Mouse (Mus musculus): Measurements from ENCODE around the gene Taf12.

The Taf12 gene

DNA sequence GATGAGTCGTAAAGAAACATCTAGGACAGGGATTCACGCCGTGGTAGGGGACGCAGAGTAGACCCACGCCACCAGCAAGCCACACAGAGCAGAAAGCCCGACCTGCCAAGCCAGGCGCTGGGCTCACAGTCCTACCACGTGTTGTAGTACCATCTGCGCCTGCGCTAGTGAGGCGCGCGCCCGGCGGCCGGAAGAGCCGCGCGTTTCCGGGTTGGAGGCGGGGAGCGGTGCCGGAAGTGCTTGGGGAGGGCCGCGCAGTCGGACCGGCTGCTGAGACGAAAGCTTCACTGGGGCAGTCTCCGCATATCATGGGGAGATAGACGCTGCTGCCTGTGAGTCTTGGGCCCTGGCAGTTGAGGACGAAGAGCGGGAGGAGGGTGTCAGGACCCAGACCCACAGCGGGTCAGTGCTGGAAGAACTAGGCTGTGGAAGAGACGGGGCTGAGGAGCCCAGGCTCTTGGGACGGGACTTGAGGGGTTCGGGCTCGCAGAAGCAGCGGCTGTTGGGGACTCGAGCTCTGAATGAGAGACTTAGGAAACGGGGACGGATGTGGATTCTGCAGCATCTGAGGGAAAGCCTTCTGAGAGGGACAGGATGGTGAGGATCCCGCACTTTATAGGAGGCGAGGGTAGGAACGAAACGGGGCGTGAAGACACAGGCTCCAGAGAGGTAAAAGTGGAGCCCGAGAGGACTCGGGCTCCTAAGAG, at the start of gene Taf12:
Taf12 (plus strand) TSS at position 220 of the 707 bp plus-strand sequence.
- DNase-seq (ENCODE audit: low read depth, low spot score), result peak; percentile 87

DNA sequence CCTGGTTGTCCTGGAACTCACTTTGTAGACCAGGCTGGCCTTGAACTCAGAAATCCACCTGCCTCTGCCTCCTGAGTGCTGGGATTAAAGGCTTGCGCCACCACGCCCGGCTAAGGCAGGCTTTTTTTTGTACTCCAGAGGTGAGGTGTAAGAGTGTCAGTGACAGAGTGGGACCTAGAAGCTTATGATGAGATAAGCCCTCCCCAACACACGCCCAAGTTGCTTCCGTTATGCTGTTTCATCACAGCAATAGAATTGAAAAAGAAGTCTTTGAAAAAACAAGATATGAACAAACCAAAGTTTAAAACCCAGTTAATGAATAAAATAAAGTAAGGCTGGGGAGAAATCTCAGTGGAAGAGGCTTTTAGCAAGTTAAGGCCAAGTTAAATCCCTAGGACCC, 43.8 kb upstream of the Taf12 start:
- DNase-seq (ENCODE audit: low read depth, low spot score), result no peak

DNA sequence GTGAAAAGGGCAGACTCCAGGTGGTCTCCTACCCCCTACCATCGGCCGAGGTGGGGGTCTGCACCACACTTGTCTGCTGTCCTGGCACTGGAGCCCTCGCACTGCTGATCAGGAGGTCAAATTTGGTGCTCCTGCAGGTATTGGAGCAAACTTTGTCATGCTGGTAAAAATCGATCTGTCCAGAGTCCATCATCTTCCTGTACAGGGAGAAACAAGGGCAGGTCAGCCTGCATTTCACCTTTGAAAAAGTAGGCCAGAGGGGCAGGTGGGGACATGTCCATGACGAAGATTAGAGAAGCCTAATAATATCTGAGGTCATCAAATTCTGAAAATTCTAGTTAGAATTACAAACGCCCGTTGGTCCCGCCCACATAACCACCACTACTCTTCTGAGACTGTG, 39.5 kb upstream of the Taf12 start:
- no peak for DNase-seq (ENCODE audit: low read depth, low spot score)

DNA sequence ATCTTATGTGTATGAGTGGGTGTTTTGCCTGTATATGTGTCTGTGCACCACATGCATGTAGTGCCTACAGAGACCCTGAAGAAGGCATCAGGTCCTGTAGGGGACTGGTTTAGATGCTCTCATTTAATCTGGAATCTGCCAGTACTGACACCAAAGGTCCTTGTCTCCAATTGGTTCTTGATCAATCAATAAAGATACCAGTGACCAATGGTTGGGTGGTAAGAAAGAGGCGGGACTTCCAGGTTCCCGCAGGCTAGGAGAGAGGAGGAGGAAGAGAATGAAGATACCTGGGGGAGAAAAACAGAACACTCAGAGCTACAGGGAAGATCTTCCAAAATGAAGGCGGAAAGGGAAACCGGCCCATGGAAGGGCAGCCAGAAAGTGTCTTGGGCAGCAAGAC, 35.8 kb upstream of the Taf12 start:
- DNase-seq (ENCODE audit: low read depth, low spot score), result no peak

DNA sequence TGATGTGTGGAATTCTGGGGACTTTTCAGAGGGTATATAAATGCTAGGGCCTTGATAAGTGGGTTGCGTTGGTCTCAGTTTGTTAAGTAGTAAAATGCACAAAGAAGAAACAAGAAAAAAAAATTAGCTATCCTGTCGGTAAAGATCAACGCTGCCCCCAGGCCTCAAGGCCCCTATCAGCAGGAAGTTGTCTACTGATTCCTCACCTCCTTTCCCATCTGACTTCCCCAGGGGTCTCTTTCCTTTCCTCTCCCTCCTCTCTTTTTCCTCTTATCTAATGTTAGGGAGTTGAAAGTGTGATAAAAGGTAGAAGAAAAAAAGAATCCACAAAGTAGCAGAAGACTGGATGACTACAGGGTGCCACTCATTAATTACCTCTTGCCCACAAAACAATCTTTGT, 33.8 kb upstream of the Taf12 start:
- DNase-seq (ENCODE audit: low read depth, low spot score), result no peak

DNA sequence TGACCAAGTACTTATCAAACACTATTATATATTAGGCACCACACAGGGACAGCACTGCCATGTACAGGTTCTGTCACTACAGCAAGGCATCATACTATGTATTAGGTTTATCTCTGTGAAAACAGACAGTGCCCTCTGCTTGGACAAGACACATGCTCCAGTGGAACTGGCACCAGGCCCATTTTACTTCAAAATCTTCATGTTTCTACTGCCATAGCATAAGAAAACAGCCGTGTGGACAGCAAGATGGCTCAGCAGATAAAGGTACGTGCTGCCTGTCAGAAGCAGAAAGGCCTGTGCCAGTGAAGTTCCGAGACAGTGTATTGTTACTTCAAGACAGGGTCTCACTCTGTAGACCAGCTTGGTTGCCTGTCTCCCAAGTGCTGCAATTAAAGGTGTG, 33.0 kb upstream of the Taf12 start:
- DNase-seq (ENCODE audit: low read depth, low spot score), result no peak

DNA sequence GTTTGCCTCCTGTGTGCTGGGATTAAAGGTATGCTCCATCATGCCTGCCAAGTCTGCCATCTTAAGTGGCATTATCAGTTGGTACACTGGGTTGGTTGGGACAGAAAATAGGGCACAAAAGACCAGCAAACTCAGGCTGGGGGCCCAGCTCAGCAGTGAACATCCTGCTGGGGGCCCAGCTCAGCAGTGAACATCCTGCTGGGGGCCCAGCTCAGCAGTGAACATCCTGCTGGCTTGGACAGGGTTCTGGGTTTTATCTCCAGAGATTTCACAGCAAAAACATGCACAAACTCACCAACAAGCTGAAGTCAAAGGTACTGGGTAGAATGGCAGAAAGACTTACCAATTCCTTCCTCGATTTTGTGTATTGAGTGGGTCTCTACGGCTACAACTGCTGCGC, 28.5 kb upstream of the Taf12 start:
- no peak for DNase-seq (ENCODE audit: low read depth, low spot score)

DNA sequence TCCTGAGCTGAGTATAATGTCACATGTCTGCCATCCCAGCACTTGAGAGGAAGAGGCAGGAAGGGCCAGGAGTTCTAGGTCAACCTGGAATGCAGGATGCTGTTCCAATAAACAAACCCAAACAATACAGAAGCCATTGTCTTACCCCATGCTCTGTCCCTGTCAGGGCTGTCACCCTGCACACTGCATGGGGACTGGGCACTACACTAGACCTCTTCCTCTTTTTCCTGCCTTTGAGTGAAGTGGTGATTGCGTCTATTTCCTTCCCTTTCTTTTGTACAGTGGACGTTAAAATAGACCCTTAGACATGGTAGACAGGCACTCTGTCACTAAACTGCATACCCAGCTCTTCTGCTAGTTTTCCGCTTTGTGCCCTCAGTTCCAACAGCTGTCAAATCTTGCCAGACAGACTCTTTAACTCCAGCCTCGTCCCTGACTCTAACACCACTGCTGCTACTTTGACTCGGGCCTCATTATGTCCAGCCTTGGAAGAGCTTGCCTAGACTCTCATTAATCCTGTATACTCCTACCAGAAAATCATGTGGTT, 26.7 kb upstream of the Taf12 start:
- DNase-seq (ENCODE audit: low read depth, low spot score), result no peak

DNA sequence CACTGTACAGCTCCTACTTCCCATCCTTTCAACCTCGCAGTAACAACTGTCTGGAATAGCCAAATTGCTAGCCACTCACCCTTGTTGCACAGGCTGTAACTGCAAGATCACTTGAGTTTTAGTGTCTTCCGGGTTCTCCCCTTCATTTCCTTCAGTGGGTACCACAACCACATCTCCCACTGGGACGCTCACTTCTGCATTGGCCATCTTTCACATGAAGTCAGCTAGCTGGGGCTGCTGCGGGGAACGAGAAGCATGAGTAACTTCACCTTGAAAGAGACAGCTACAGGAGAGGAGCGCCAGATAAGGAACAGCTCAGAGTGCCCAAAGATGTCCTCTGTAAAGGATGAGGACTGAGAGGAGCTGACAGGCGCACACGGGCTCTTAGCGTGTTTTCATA, 22.6 kb upstream of the Taf12 start:
- DNase-seq (ENCODE audit: low read depth, low spot score), result no peak

DNA sequence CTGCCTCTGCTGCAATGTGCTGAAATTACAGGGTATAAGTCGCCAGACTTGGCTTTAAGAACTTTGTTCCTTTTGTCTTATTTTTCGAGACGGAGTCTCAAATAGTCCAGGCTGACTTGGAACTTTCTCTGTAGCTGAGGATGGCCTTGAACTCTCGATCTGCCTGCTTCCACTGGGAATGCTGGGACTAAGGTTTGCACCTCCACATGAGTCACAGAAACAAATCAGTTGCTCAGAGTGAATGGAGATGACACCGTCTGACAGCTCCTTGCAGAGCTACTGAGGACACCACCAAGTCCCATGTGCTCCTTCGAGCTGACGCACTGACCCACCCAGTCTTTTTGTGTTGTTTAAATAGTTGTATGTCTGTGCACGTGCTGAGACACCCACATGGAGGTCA, 21.0 kb upstream of the Taf12 start:
- no peak for DNase-seq (ENCODE audit: low read depth, low spot score)

DNA sequence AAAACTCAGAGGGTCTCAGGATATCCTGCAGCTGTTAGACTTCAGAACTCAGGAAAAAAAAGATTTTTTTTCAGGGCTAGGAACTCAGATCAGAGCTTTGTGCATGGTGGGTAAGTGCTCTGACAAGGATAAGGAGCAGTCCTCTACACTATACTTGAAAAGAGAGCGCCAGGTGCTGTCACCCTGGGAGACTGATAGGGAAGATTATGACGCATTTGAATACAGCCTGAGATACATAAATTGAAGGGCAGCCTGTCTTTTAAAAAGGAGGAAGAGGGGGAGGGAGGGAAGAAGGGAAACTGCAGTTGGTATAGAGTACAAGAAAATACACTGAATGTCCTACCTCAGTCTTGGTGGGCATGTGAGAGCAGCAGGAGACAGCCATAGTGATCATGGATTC, 20.6 kb upstream of the Taf12 start:
- no peak for DNase-seq (ENCODE audit: low read depth, low spot score)

DNA sequence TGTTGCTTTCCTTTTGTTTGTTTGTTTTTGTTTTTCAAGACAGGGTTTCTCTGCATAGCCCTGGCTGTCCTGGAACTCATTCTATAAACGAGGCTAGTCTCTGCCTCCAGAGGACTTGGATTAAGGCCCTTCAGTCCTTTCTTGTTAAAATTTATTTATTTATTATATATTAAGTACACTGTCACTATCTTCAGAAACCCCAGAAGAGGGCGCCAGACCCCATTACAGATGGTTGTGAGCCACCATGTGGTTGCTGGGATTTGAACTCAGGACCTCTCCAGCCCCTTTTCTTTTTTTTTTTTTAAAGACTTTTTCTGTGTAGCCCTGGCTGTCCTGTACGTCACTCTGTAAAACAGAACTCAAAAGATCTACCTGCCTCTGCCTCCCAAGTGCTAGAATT, 19.2 kb upstream of the Taf12 start:
- DNase-seq (ENCODE audit: low read depth, low spot score), result no peak

DNA sequence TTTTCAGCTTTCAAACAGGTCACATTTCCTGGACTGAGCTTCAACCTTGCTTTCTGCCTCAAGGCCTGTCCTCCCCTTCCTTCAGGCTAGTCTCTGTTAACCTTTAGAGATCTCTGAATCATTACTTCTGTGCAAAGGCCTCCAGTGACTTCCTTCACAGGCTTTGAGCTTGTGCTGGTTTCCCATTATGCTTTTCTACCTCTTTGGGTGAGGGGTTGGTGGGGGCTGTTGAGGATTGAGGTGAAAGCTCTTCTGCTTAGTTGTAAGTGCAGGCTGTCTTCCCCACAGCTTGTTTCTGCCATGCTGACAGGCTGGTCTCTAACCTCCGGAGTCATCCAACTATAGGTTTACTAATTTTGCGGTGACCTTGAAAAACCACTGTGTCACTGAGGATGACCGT, 17.8 kb upstream of the Taf12 start:
- DNase-seq (ENCODE audit: low read depth, low spot score), result no peak

DNA sequence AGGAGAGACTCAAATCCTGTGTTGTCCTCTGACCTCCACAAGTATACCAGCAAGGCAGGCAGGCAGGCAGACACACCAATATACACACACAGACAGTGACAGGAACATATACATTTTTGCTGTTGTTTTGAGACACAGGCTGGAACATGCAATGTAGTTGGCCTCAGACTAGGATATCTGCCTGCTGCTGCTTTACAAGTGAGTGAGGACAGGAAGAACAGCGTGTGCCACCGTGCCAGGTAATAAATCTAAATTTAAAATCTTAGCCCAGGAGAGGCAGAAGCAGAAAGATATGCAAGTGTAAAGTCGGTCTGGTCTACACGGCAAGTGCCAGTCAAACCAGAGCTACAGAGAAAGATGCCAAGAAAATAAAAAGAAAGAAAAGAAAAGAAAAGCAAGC, 14.9 kb upstream of the Taf12 start:
- DNase-seq (ENCODE audit: low read depth, low spot score), result no peak

DNA sequence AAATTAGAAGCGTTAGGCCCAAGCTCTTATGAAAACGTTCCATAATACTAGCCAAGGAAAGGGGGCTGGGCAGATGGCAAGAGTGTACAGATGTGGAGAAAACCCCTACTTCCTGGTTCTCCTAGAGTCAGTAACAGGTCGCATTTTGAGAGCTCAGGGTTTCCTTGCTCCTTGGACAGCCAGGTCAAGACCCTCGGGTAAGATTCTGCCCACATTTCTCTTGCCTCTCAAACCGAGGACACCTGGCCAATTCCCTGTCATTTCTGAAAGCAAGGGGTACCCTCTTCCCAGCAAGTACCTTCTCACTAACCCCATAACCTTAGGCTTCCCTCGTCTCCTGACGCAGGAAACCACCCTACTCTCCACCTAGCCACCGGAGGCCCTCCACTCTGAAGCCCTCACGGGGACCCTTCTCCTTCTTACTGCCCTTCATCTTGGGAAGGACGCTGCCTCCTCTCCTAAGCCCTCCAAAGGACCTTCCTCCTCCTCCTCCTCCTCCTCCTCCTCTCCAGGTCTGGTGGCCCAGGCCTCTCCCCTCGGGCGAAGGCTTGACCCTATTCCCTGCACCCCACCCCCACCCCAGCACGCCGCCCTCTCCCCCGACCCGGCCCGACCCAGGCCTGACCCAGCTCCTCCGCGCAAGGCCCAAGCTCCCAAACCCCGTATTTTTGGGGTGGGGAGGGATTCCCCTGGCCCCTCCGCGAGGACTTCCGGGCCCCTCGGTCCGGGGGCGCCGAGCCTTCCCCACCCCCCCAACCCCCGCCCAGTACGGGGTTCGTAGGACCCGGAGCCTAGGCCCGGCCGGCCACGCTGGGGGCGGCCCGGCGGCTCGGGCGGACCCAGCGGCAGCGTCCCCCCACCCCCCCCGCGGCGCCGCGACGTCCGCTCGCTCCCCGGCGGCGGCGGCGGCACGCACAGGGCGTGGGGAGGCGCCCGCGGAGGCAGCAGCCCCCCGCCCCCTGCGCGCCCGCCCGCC, 13.5 kb upstream of the Taf12 start:
- DNase-seq (ENCODE audit: low read depth, low spot score), result no peak

DNA sequence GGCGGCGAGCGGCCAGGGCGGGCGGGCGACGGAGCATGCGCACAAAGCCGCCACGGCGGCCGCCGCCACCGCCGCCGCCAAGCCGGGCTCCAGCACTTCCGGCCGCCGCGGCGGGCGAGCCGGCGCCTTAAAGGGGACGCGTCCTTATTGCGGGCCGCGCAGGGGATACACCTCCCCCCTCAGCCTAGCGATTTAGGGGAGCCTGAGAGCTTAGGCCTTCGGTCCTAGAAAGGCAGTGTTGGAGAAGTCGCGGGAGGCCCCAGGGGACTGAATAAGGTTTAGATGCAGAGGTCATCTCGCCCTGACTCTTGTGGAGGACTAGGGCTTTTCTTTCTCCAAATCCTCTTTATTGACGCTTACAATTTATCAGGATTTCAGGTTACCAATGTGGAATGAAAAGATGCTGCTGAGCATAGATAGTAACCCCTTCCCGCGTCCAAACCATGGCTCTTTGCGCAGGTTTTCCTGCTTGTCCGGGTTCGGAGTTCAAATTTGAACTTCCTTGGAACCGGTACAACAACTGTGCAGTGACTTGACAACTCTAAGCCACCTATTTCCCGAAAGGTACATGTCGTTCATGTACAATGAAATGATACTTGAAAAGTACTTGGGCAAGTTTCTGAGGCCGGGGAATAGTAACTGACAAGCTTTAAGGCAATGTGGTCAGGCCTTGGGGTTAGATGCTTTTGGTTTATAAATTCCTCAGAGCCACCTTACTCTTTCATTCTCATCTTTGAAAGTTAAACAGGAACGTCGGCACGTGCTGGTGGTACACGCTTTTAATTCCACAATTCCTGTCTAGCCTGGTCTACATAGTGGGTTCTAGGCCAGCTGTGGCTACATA, 12.4 kb upstream of the Taf12 start, which contains the start of gene Gmeb1:
Gmeb1 (minus strand) TSS at position 89 of the 844 bp plus-strand sequence.
- peak; percentile 62 for DNase-seq (ENCODE audit: low read depth, low spot score)

DNA sequence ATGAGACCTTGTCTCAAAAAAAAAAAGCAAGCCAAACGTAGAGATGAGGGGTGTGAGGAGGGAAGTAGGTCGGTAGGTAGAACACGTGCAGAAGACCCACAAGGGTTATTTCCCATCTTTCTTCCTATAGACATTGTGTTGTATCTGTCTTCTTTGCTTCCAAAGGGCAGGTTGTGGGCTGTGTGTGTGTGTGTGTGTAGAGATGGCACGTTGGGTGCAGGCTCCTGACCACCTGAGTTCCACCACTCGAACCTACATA, 11.9 kb upstream of the Taf12 start:
- DNase-seq (ENCODE audit: low read depth, low spot score), result no peak

DNA sequence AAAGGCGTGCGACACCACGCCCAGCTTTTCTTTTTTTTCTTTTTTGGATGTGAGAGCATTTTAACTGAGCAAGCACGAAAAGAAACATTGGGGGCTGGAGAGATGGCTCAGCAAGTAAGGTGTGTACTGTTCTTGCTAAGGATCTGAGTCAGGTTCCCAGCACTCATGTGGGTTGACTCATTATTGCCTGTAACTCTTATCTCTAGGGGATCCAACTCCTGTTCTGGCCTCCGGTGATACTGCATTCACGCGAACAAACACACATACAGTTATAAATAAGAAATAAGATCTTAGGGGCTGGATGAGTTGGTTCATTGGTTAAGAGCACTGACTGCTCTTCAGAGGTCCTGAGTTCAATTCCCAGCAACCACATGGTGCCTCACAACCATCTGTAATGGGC, 10.9 kb upstream of the Taf12 start:
- no peak for DNase-seq (ENCODE audit: low read depth, low spot score)

DNA sequence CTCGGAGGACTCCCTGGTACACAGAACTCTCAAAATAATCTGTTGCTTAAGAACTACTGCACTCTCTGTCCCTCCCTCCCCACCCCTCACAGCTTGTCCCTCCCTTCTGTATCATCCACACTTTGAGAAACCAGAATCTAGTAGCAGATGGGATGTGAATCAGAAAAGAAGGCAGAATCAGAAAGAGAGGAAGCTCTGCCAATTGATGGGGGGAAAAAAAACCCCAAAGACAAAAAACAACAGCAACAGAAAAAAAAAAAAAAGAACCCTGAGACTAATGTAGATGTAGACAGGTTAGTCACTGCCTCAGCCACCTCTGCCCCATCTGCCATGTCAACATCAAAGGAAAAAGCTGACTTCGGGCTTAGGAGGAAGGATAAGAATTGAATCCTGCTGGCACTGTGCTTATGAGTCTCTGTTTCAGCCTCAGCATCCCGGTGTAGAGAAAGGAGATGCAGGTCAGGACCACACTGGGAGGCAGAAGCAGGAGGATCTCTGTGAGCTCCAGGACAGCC, 7.3 kb upstream of the Taf12 start:
- DNase-seq (ENCODE audit: low read depth, low spot score), result no peak

DNA sequence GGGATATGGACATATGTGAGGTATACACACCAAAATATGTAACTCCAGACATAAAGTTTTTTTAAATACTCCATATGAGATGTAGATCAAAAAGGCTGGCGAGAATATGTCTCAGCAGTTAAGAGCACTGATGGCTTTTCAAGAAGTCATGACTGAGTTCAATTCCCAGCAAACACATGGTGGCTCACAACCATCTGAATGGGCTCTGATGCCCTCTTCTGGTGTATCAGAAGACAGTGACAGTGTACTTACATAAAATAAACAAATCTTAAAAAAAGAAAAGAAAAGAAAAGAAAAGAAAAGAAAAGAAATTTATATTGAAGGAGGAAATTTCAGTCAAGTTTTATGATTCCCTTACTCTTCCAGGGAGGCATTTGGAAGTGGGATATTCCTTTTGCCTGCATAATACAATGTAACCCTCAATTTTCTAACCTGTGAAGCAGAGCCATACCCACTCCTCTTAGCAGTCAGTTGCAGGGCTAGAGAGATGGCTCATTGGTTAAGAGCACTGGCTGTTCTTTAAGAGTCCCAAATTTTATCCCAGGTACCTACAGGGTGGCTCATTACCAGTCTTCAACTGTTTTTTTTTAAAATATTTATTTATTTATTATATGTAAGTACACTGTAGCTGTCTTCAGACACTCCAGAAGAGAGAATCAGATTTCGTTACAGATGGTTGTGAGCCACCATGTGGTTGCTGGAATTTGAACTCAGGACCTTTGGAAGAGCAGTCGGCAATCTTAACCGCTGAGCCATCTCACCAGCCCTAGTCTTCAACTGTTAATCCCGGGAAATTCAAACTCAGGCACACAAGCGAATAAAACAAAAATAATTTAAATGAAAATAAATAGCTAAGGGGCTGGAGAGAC, 5.1 kb upstream of the Taf12 start:
- no peak for DNase-seq (ENCODE audit: low read depth, low spot score)
